Mouse (Mus musculus) cerebellum, postnatal 25 days (tissue): ENCODE data around the gene Gm44502.
A peak's percentile ranks its signal among the peaks of the same experiment; 100 is the strongest.

Experiments used
- DNase-seq, 2 experiments: peaks; one replicate each; pipeline ENCODE4 v3.0.0; 2021; ENCODE audit warnings: mixed read lengths in 2 of 2

Gene Gm44502

DNA sequence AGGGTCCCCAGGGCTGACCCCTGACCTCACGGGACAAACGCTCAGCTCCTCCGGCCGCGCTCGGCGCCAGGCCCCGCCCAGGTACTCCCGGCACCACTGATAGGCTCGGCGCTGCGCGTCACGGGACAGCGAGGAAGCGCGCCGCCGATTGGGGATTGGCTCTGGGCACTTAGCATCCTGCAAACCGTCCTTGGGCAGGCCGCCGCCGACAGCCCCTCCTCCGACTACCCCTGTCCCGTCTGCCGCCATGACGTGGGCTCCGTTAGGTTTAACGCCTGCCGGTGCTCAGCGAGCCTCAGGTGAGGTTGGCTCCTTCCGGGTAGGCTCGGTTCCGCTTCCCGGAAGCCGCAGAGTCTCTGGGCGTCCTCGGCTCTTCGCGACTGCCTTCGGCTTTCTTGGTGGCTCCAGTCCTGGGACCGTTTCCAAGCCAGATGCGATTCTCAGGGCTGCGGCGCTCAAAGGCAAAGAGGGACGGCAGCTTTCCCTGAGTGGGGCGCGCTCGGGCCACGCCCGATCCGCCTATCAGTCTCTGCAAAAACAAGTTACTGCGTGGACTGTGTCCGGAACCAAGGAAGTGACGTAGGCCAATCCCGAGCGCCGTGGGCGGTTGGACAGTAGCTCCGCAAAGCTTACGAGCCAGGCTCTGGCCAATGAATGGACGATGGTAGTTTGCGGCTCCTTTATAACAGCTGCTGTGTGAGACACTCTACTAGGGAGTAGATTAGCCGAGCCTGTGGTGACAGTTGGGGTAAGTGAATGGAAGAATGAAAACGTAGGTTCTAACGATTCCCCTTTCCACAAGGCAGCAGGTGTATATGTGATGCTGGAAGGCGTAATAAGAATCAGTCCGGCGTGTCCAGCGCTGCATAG, at the start of gene Gm44502, which contains the start of the genes C730034F03Rik and Chkb:
TSS of gene Gm44502 (minus strand) at position 345 of the 870 bp plus-strand sequence.
TSS of gene C730034F03Rik (plus strand) at position 238 of the 870 bp plus-strand sequence.
TSS of gene Chkb (minus strand) at position 557 of the 870 bp plus-strand sequence.
- DNase-seq: peak; percentile 94 to 95

- no peak for DNase-seq
These were observed 49.1 kb upstream of the Gm44502 start for GRCm38 (mm10) chr15:89478622-89479021.

DNA sequence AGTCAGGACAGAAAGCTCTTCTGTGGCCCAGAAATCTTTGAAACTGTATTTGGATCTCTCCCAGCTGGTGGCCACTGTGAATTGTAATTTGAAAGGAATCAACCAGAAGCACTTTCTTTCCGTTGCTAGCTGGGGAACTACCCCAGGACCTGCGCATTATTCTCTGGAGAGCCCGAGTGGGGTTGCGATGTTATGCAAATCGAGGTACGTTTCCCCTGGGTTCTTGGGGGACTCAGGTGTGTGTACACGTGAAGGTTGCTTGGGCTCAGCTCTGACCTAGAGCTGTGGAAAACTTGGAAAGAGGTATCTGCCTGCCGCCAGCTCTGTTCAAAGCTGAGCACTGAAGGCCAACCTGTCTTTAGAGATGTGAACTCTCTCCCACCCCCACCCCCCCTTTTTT, 48.3 kb upstream of the Gm44502 start:
- DNase-seq: peak in 1 of 2 experiments; percentile 16

GRCm38 (mm10) chr15:89477091-89477491, 47.6 kb upstream of the Gm44502 start, which contains the start of gene Arsa:
Gene Arsa, minus strand, starts transcription at chr15:89477425.
- peak in 1 of 2 experiments; percentile 27 for DNase-seq

GRCm38 (mm10) chr15:89476475-89476815, 46.9 kb upstream of the Gm44502 start:
- no peak for DNase-seq

- DNase-seq: peak; percentile 95 to 98
These were observed 46.3 kb upstream of the Gm44502 start for GRCm38 (mm10) chr15:89475611-89476474.

DNA sequence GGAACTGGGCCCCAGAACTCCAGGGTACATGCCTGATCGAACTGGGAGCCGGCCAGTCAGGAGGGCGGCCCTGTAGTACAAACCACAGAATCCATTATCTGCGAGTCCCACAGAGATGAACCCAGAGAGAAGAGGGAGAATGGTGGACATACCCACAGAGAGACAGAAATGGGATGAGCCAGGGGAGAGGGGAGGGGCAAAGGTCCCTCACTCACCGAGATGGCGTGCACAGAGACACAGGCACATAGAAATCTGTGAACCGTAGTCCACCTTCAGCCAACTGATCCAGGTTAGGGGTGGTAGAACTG, 45.8 kb upstream of the Gm44502 start:
- DNase-seq: no peak

GRCm38 (mm10) chr15:89474596-89475292, 45.2 kb upstream of the Gm44502 start:
- DNase-seq: peak in 1 of 2 experiments; percentile 56

DNA sequence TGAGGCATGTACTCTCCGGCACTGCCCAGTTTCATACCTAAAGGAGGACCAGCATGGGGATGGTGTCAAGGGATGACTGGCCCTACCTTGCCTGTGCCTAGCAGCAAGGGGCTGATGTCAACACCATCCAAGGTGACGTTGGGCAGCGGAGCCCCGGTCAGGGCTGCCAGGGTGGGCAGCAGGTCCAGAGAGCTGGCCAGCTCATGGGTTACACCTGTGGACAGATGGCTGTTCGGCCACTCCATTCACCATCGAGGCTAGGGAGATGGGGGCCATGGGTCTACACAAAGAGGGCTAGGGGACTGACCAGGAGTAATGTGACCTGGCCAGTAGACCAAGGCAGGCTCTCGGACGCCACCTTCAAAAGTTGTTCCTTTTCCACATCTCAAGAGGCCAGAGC, 44.4 kb upstream of the Gm44502 start:
- no peak for DNase-seq

- DNase-seq: no peak
These were observed 43.9 kb upstream of the Gm44502 start for GRCm38 (mm10) chr15:89473370-89473769.

DNA sequence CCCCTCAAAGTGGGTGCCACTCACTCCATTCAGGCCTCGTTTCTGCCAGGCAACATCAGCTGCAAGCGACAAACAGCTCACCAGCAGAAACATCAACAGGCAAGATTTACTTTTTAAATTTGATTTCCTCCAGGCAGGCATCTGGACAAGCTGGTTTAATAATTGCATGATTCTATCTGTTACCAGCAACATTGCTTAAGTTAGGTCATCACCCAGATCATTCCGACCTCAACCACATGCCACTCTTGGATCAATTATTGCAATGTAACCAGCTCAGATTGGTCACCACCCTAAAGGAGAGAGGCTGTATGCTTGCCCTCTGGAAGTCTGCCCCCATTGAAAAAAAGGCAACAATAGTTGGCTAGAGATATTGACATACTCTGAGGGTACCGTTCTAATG, 42.0 kb upstream of the Gm44502 start:
- DNase-seq: no peak

DNA sequence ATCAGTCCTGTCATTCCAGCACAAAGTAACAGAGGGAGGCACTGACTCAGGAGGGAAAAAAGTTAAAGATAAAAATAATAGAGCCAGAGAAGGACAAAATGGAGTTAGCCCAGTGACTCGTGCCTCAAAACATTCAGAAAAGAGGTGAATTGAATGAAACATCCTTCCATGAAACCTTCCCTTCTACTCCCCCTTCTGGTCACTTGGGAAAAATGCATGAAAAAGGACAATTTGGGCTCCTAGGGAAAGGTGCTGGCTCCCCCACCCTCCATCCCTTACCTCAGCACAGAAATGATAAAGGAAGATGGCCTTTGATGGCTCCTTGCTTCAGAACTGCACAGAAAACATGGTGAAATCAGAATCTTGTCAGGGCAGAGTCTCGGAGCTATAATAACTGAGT, 39.1 kb upstream of the Gm44502 start:
- DNase-seq: peak in 1 of 2 experiments; percentile 54

DNA sequence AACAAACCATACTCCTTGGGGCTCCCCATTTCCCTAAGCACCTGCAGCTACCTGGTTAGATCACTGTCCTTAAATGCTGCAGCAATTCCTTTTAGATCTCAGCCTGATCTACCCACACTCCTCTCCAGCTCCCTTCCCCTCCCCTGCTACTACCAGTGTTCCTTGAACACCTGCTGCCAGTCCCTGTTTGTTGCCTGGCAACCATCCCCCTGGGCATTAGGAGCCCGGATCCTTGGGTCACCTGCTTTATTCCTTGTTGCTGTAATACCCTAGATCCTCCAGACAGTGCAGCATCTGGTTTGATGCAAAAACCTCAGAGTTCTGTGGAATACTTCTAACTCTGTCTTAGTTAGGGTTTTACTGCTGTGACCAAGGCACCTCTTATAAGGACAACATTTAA, 35.6 kb upstream of the Gm44502 start:
- peak in 1 of 2 experiments; percentile 54 for DNase-seq

DNA sequence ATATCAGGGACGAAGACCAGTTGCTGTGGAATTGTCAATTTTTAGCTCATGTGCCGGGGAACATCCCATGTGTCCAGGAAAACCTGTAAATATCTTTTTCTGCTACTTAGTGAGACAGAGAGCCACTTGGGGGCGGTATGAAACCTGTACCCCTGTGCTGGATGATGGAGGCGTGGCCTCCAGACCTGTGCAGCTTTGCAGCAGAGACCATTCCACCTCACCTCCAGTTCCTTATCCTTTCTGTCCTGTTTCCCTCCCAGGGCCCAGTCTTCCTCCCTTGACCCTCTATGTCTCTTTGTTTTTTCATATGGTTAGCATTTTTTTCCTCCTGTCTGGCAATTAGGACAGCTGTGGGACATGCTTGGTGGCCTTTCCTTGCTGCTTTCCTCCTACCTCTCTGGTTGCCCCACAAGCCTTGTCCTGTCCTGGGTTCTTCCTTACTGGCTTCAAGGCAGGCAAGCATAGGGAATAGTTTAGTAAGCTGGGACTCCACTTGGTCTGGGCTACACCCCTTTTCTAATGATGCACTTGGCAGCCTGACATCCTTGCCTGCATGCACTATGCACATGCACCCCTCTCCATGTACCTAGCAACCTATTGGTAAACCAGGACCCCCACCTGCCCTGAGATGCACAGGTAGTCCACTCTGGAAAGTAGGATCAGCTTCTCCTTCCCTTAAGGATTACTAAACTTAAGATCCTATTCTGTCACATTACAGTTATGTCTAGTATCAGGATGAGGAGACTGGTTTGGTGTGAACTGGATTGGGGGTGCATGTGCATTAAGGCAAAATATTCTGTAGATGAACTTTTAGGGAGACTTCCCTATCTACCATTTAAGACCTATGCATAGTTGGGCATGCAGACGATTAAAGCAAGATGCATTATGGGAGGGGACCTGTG, 34.1 kb upstream of the Gm44502 start:
- peak in 1 of 2 experiments; percentile 49 for DNase-seq

- no peak for DNase-seq
These were observed 32.7 kb upstream of the Gm44502 start for GRCm38 (mm10) chr15:89462176-89462575.

DNA sequence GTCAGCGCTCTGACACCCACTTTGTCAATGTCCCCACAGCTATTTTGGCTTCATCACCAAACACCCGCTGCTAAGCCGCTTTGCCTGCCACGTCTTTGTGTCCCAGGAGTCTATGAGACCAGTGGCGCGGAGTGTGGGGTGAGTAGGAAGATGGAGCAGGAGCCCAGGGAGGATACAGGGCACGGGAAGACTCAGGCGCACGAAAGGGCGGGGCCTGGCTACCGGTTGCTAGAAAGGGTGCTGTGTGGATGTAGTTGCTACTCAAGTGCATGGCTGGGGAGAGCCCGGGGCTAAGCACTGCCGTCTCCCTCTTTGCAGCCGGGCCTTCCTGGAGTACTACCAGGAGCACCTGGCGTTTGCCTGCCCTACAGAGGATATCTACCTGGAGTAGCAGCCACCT, 31.8 kb upstream of the Gm44502 start:
- no peak for DNase-seq

DNA sequence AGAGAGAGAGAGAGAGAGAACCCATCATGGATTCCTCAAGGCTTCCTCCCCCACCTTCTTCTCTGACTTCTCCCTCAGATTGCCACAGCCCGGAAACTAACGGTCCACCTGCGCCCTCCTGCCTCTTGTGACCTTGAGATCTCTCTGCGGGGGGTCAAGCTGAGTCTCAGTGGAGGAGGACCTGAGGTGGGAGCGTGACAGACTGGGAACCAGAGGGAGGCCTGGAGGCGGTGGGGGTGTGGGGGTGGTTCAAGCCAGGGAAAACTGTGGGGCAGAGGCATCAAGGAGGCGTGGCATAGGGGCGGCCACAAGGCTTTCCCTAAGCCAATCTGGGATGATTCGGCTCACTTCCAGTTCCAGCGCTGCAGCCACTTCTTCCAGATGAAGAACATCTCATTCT, 30.8 kb upstream of the Gm44502 start:
- DNase-seq: peak; percentile 55 to 67

DNA sequence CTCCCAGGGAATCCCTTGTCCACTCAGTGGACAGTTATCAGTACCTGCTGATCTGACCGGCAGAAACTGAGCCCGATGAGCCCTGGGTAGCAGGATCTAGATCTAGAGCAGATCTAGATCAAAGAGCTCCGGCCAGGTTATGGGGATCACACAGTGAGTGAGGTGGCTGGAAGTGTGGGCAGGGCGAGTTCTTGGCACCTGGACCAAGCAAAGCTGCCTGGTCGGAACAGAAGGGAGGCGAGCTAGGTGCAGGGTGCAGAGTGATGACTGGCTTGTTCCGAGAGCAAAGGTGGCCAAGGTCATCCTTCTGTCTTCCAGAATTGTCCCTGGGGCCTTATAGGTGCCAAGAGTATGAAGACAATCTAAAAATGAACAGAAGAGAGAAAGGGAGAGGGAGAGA, 30.3 kb upstream of the Gm44502 start:
- DNase-seq: peak; percentile 56 to 61

DNA sequence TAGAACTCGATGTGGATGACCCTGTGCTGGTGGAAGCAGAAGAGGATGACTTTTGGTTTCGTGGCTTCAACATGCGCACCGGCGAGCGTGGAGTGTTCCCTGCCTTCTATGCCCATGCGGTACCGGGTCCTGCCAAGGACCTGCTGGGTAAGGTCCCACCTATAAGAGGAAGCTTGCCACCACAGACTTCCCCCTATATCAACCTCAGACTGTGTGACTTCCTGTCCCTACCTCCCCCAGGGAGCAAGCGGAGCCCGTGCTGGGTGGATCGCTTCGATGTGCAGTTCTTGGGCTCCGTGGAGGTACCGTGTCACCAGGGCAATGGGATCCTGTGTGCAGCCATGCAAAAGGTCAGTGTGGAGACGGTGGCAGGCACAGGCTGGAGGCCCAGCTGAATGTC, 29.4 kb upstream of the Gm44502 start:
- DNase-seq: no peak

DNA sequence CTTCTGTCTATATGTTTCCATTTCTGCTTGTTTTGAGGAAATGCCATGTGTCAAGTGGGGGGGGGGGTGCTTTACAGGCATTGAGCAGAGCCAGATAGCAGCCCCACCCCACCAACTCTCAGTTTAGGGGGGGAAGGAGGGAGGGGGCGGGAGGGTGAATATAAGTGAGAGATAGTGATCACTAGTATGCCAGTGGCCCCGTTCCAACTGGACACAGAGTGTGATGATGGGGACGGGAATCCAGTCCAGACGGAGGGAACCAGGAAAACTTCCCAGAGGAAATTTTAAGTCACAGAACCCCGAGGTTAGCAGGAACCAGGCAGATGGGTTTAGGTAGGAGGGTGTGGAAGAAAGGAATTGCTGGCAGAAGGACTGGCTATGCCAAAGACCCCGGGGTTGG, 26.1 kb upstream of the Gm44502 start:
- peak in 1 of 2 experiments; percentile 57 for DNase-seq

DNA sequence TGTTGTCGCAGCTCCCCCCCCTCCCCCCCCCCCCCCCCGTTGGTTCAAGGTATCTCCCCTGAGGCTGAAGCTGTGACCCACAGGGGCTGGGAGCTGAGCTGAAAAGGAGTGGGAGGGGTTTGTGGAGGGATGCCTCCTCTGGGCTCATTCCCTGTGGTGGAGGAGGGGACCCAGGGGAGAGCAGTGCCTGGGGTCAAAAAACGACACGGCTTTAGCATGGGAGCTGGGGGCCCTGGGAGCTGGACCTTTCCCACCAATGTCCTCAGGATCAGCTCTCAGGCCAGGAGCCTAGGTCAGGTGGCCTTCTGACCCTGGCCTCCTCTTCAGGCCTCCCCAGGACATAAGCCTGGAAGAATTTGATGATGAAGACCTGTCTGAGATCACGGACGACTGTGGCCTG, 25.4 kb upstream of the Gm44502 start:
- DNase-seq: no peak
